ENCODE assay signal across 14 mouse cellular contexts in genomic region chr7:79522046-79522445, GRCm38 (mm10). TPM values are rescaled to one million over a fixed set of nuclear protein-coding genes. Genes with fewer than 3 reads are reported as not detected.
DNase-seq lines count a peak whose midpoint lies in the region; ATAC-seq and TF ChIP-seq lines count a peak whose summit lies in the region.
"Had no signal": no experiment of that assay in that cellular context is flagged by ENCODE, and none has a peak within 500 bp of the region (broad histone marks: within the 10 kb centered on the region; RNA-seq: fewer than 3 reads in every experiment).

No protein-coding gene starts in this region.

- WGBS in forebrain, embryonic 16.5 days, result 44% methylated on average over 3 of the region's 3 CpGs
- WGBS in midbrain, embryonic 12.5 days, result 88% methylated on average over 3 of the region's 3 CpGs
- WGBS in olfactory bulb, adult 2 months, result 44% methylated on average over 3 of the region's 3 CpGs

- no peak for DNase-seq in left cerebral cortex, adult 2 months (ENCODE audit: extremely low spot score in 1 of 2, low spot score in 2 of 2)
- no peak for DNase-seq in left cerebral cortex, adult 11 months (ENCODE audit: low spot score)
- DNase-seq in kidney, adult 8-10 months, result no peak
- no peak for DNase-seq in frontal cortex, postnatal 14 days (ENCODE audit: low spot score in 2 of 2)
- DNase-seq in T-cell, adult 2 months (ENCODE audit: low spot score), result no peak
- DNase-seq: cerebellum, adult 11-12 months; gastrocnemius, postnatal 14 days had no signal

- no peak for ATAC-seq in forebrain, embryonic 16.5 days
- no peak for ATAC-seq in midbrain, embryonic 12.5 days (ENCODE audit: low FRiP score, low read depth)

- H3K9me3 ChIP-seq in forebrain, embryonic 16.5 days (ENCODE audit: control insufficient read depth, low read length), result no peaks in the 10 kb centered on the region
- H3K9me3 ChIP-seq in midbrain, embryonic 12.5 days, result no peaks in the 10 kb centered on the region
- H3K9me3 ChIP-seq: G1E; heart, embryonic 15.5 days; lung, embryonic 15.5 days had no signal

- H3K4me3 ChIP-seq in left cerebral cortex, adult 2 months, result no peak overlapping the region
- H3K4me3 ChIP-seq in forebrain, embryonic 16.5 days (replicated peaks; ENCODE audit: low read length), result no peak overlapping the region
- no peak overlapping the region for H3K4me3 ChIP-seq in midbrain, embryonic 12.5 days
- no peak overlapping the region for H3K4me3 ChIP-seq in olfactory bulb, adult 2 months (ENCODE audit: insufficient read depth, low read depth, low read length)
- H3K4me3 ChIP-seq: heart, embryonic 15.5 days; lung, embryonic 15.5 days had no signal

- H3K27ac ChIP-seq in left cerebral cortex, adult 2 months, result peak overlapping the region; percentile 76
- peak overlapping the region; percentile 93 for H3K27ac ChIP-seq in forebrain, embryonic 16.5 days (ENCODE audit: low read length)
- H3K27ac ChIP-seq in midbrain, embryonic 12.5 days (replicated peaks), result peak overlapping the region; percentile 99
- peak overlapping the region; percentile 90 for H3K27ac ChIP-seq in olfactory bulb, adult 2 months (ENCODE audit: insufficient read depth, low read depth, low read length)
- H3K27ac ChIP-seq: heart, embryonic 15.5 days; lung, embryonic 15.5 days had no signal

- H3K27me3 ChIP-seq in forebrain, embryonic 16.5 days (replicated peaks; ENCODE audit: control insufficient read depth, insufficient read depth, low read length), result no peaks in the 10 kb centered on the region
- H3K27me3 ChIP-seq in midbrain, embryonic 12.5 days, result peaks cover 66% of the 10 kb centered on the region

- peak overlapping the region; percentile 12; the same call in 1 of the 2 replicates for H3K9ac ChIP-seq in forebrain, embryonic 16.5 days (replicated peaks; ENCODE audit: low read depth, low read length)
- H3K9ac ChIP-seq in midbrain, embryonic 12.5 days (replicated peaks), result no peak overlapping the region
- H3K9ac ChIP-seq: heart, embryonic 15.5 days; lung, embryonic 15.5 days had no signal

- peaks cover 4% of the 10 kb centered on the region; the same call in 1 of the 2 replicates for H3K36me3 ChIP-seq in forebrain, embryonic 16.5 days (ENCODE audit: control insufficient read depth, insufficient read depth)
- peaks cover 17% of the 10 kb centered on the region for H3K36me3 ChIP-seq in midbrain, embryonic 12.5 days
- H3K36me3 ChIP-seq: G1E; heart, embryonic 15.5 days; lung, embryonic 15.5 days had no signal

- intact Hi-C loops in left cerebral cortex, adult 2 months (cut with DNase I), result no loop called here

- H3K4me2 ChIP-seq in forebrain, embryonic 16.5 days (ENCODE audit: low read length), result no peak overlapping the region
- H3K4me2 ChIP-seq in midbrain, embryonic 12.5 days (replicated peaks), result no peak overlapping the region
- H3K4me2 ChIP-seq: heart, embryonic 15.5 days; liver, embryonic 11.5 days; lung, embryonic 15.5 days had no signal

- peaks cover 96% of the 10 kb centered on the region for H3K4me1 ChIP-seq in forebrain, embryonic 16.5 days (replicated peaks; ENCODE audit: control insufficient read depth, insufficient read depth, low read length)
- peaks cover 100% of the 10 kb centered on the region for H3K4me1 ChIP-seq in midbrain, embryonic 12.5 days
- peaks cover 70% of the 10 kb centered on the region for H3K4me1 ChIP-seq in olfactory bulb, adult 2 months (ENCODE audit: control insufficient read depth, insufficient read depth, low read length)

- no peak for TF ChIP-seq POLR2A in olfactory bulb, adult 2 months (IDR thresholded peaks at IDR 0.05; ENCODE audit: insufficient read depth, low read depth, low read length)

- TF ChIP-seq CTCF in left cerebral cortex, adult 2 months (IDR thresholded peaks at IDR 0.05), result no peak
- TF ChIP-seq CTCF in olfactory bulb, adult 2 months (IDR thresholded peaks at IDR 0.05; ENCODE audit: insufficient read depth, low read depth, low read length), result no peak

RNA-seq across cellular contexts. Expression of gene Polg, which starts 55.9 kb away (rescaled TPM):
- 100 to 1,000 TPM in 1 of 2 experiments, 10 to 100 TPM in 1; 86.7 to 100 TPM for total RNA-seq in left cerebral cortex, adult 2 months (2021)
- 29.5 and 34.6 TPM in 2 replicates for polyA plus RNA-seq in forebrain, embryonic 16.5 days (2015; fragmentation: Nextera tagmentation; extraction: Ambion mirVana)
- polyA plus RNA-seq in midbrain, embryonic 12.5 days (2016; fragmentation: Nextera tagmentation; extraction: Ambion mirVana), result 41.2 and 44.5 TPM in 2 replicates
- 134 TPM in 1 of 2 replicates, not detected in the other for polyA plus RNA-seq in olfactory bulb, adult 2 months (2012; ENCODE audit: insufficient read depth, insufficient read length, low replicate concordance, missing spikeins)
